Mouse (Mus musculus): ENCODE data around the gene Gm45521. TPM values are rescaled to one million over a fixed set of nuclear protein-coding genes. Genes with fewer than 3 reads are reported as not detected.

The Gm45521 gene
- total and polyA plus RNA-seq, 2 experiments from 2014 or later: not detected

DNA sequence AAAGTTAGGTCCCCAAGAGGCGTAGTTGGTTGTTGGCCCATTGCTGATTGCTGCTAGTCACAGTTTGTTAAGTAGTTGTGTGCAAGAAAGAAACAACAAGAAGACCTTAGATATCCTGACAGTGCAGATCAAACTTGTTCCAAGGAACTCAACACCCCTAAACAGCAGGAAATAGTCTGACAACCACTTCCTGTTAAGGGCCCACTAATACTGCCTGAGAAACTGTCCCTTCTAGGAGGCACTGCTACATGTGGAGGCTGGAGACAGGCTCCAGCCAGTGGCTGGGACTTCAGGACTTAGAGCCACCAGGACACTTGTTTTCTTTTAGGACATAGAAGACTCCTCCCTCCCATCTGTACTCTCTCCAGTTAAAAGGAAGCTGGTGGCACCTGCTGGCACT is 20.4 kb downstream of the Gm45521 start:
- Histone ChIP-seq H3K4me3 (ENCODE audit: low read depth, low read length) (no peak overlapping the region), H3K9me3 (replicated peaks; ENCODE audit: control insufficient read depth, low read length) (no peaks in the 10 kb centered on the region), H3K4me1 (ENCODE audit: control insufficient read depth, insufficient read depth) (no peaks in the 10 kb centered on the region), H3K4me2 (ENCODE audit: low read depth, low read length) (no peak overlapping the region), H3K27ac (ENCODE audit: low read depth) (no peak overlapping the region), H3K9ac (replicated peaks; ENCODE audit: low read depth, low read length) (no peak overlapping the region), H3K27me3 (ENCODE audit: control insufficient read depth, insufficient read depth, low read length) (no peaks in the 10 kb centered on the region), H3K36me3 (replicated peaks; ENCODE audit: control insufficient read depth, insufficient read depth, low read length) (no peaks in the 10 kb centered on the region)
- ATAC-seq (ENCODE audit: insufficient read depth, low read depth): no peak
- no peak for DNase-seq (ENCODE audit: low spot score)
- 89% methylated on average over 1 of the region's 1 CpGs for WGBS
- TF ChIP-seq CTCF (IDR thresholded peaks at IDR 0.05; ENCODE audit: low read depth) (no peak), EP300 (IDR thresholded peaks at IDR 0.05; ENCODE audit: low read depth) (no peak)

DNA sequence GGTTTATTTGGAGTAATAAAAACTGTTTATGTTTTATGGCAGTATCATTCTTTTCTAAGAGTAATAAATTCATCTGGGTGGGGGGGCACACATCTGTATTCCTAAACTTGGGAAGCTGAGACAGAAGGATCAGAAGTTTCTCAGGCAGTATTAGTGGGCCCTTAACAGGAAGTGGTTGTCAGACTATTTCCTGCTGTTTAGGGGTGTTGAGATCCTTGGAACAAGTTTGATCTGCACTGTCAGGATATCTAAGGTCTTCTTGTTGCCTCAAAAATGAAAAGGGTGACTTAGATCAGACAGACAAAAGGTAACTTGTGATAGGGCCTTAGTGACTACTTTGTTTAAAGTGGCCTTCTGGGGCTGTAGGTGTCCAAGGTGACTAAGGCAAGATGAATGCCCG is 21.1 kb downstream of the Gm45521 start:
- 58% methylated on average over 1 of the region's 1 CpGs for WGBS
- H3K4me1 ChIP-seq (ENCODE audit: control insufficient read depth, insufficient read depth): no peaks in the 10 kb centered on the region
- no peaks in the 10 kb centered on the region for H3K9me3 ChIP-seq (replicated peaks; ENCODE audit: control insufficient read depth, low read length)
- H3K27me3 ChIP-seq (ENCODE audit: control insufficient read depth, insufficient read depth, low read length): no peaks in the 10 kb centered on the region
- no peak overlapping the region for H3K4me3 ChIP-seq (ENCODE audit: low read depth, low read length)
- no peak overlapping the region for H3K27ac ChIP-seq (ENCODE audit: low read depth)
- no peak for TF ChIP-seq CTCF (IDR thresholded peaks at IDR 0.05; ENCODE audit: low read depth)
- no peak for TF ChIP-seq EP300 (IDR thresholded peaks at IDR 0.05; ENCODE audit: low read depth)
- H3K36me3 ChIP-seq (replicated peaks; ENCODE audit: control insufficient read depth, insufficient read depth, low read length): no peaks in the 10 kb centered on the region
- DNase-seq (ENCODE audit: low spot score): no peak
- H3K9ac ChIP-seq (replicated peaks; ENCODE audit: low read depth, low read length): no peak overlapping the region
- H3K4me2 ChIP-seq (ENCODE audit: low read depth, low read length): no peak overlapping the region
- no peak for ATAC-seq (ENCODE audit: insufficient read depth, low read depth)

DNA sequence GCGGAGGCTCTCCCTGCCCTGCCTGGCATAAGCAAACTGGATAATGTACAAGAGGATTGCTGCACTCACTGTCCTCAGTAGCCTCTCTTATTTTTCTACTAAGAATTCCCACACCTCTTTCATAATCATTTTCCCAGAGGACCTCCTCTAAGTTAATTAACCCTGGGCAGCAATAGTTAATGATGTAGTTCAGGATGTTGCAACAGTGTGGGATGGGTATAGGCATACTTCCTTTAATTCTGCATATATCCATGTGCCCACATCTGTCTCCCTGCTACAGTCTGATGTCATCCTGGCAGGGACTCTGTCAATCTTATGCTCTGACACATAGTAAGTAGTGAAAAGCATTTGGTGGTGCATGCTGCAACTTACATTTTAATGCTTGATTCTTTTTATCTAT is 24.1 kb downstream of the Gm45521 start:
- no peak overlapping the region for H3K27ac ChIP-seq (ENCODE audit: low read depth)
- H3K9me3 ChIP-seq (replicated peaks; ENCODE audit: control insufficient read depth, low read length): no peaks in the 10 kb centered on the region
- H3K4me2 ChIP-seq (ENCODE audit: low read depth, low read length): no peak overlapping the region
- ATAC-seq (ENCODE audit: insufficient read depth, low read depth): no peak
- H3K4me3 ChIP-seq (ENCODE audit: low read depth, low read length): no peak overlapping the region
- no peak for DNase-seq (ENCODE audit: low spot score)
- no peaks in the 10 kb centered on the region for H3K36me3 ChIP-seq (replicated peaks; ENCODE audit: control insufficient read depth, insufficient read depth, low read length)
- H3K9ac ChIP-seq (replicated peaks; ENCODE audit: low read depth, low read length): no peak overlapping the region
- 96% methylated on average over 1 of the region's 1 CpGs for whole genome bisulfite sequencing
- H3K4me1 ChIP-seq (ENCODE audit: control insufficient read depth, insufficient read depth): no peaks in the 10 kb centered on the region
- H3K27me3 ChIP-seq (ENCODE audit: control insufficient read depth, insufficient read depth, low read length): no peaks in the 10 kb centered on the region
- TF ChIP-seq CTCF (IDR thresholded peaks at IDR 0.05; ENCODE audit: low read depth) (no peak), EP300 (IDR thresholded peaks at IDR 0.05; ENCODE audit: low read depth) (no peak)

DNA sequence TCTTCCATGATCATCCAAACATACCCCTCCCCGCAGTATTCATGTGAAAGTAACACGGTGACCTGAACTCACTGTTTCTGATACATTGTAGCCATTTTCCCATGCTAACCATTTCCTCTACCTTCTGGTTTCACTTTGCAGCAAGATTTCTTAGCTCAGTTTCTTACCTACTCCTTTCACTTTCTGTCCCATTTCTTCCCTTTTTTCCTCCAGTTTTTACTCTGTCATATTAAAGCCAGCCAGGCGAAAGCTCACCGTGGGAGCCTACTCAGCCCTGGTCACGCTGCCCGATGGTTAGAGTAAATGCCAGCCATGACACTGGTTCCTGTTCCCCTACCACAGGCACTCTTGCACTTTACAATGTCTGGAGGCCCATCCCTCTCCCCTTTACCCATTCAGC is 29.8 kb downstream of the Gm45521 start:
- Histone ChIP-seq H3K27me3 (ENCODE audit: control insufficient read depth, insufficient read depth, low read length) (no peaks in the 10 kb centered on the region), H3K4me3 (ENCODE audit: low read depth, low read length) (no peak overlapping the region), H3K36me3 (replicated peaks; ENCODE audit: control insufficient read depth, insufficient read depth, low read length) (no peaks in the 10 kb centered on the region), H3K4me2 (ENCODE audit: low read depth, low read length) (no peak overlapping the region), H3K9me3 (replicated peaks; ENCODE audit: control insufficient read depth, low read length) (no peaks in the 10 kb centered on the region), H3K9ac (replicated peaks; ENCODE audit: low read depth, low read length) (no peak overlapping the region), H3K4me1 (ENCODE audit: control insufficient read depth, insufficient read depth) (no peaks in the 10 kb centered on the region), H3K27ac (ENCODE audit: low read depth) (no peak overlapping the region)
- no peak for TF ChIP-seq CTCF (IDR thresholded peaks at IDR 0.05; ENCODE audit: low read depth)
- TF ChIP-seq EP300 (IDR thresholded peaks at IDR 0.05; ENCODE audit: low read depth): no peak
- ATAC-seq (ENCODE audit: insufficient read depth, low read depth) (no peak), DNase-seq (ENCODE audit: low spot score) (no peak)
- WGBS: 91% methylated on average over 6 of the region's 6 CpGs

DNA sequence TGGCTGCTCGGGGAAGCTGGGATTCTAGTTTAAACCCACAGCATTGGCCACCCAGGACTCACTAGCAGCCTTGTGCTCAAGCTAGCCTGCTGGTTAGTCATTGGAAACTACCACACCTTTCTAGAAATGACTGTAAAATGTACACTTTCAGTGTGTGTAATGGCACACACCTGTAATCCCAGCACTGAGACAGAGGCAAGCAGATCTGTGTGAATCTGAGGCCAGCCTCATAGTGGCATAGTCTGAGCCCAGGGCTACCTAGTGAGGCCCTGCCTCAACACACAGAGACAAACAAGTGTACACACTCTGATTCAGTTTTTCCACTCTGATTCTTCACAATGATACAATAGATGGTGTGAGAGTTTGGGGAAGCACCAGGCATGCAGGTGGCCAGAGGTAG is 32.3 kb downstream of the Gm45521 start:
- WGBS: 58% methylated on average over 1 of the region's 1 CpGs
- H3K9me3 ChIP-seq (replicated peaks; ENCODE audit: control insufficient read depth, low read length): no peaks in the 10 kb centered on the region
- H3K27ac ChIP-seq (ENCODE audit: low read depth): no peak overlapping the region
- H3K36me3 ChIP-seq (replicated peaks; ENCODE audit: control insufficient read depth, insufficient read depth, low read length): no peaks in the 10 kb centered on the region
- no peaks in the 10 kb centered on the region for H3K27me3 ChIP-seq (ENCODE audit: control insufficient read depth, insufficient read depth, low read length)
- H3K4me3 ChIP-seq (ENCODE audit: low read depth, low read length): no peak overlapping the region
- no peaks in the 10 kb centered on the region for H3K4me1 ChIP-seq (ENCODE audit: control insufficient read depth, insufficient read depth)
- H3K9ac ChIP-seq (replicated peaks; ENCODE audit: low read depth, low read length): no peak overlapping the region
- DNase-seq (ENCODE audit: low spot score) (no peak), ATAC-seq (ENCODE audit: insufficient read depth, low read depth) (no peak)
- TF ChIP-seq CTCF (IDR thresholded peaks at IDR 0.05; ENCODE audit: low read depth) (no peak), EP300 (IDR thresholded peaks at IDR 0.05; ENCODE audit: low read depth) (no peak)
- no peak overlapping the region for H3K4me2 ChIP-seq (ENCODE audit: low read depth, low read length)

DNA sequence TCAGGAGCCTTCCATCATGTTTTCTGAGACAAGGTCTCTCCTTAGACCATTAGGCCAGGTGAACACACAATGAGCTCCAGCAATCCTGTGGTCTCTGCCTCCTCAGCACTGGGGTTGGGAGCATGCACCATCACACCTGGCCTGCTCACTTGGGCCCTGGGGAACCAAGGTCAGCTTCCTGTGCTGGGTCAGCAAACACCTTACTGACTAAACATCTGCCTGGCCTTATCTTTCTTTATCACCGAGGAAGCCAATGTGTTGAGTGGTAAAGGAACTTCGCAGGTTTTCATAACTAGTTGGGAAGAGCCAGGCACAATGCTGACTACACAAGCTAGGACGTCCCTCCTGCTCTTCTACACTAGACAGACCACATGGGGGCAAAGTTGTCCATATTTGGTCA is 32.9 kb downstream of the Gm45521 start:
- Histone ChIP-seq H3K27me3 (ENCODE audit: control insufficient read depth, insufficient read depth, low read length) (no peaks in the 10 kb centered on the region), H3K4me3 (ENCODE audit: low read depth, low read length) (no peak overlapping the region), H3K9me3 (replicated peaks; ENCODE audit: control insufficient read depth, low read length) (no peaks in the 10 kb centered on the region), H3K9ac (replicated peaks; ENCODE audit: low read depth, low read length) (no peak overlapping the region), H3K36me3 (replicated peaks; ENCODE audit: control insufficient read depth, insufficient read depth, low read length) (no peaks in the 10 kb centered on the region), H3K4me1 (ENCODE audit: control insufficient read depth, insufficient read depth) (no peaks in the 10 kb centered on the region), H3K4me2 (ENCODE audit: low read depth, low read length) (no peak overlapping the region), H3K27ac (ENCODE audit: low read depth) (no peak overlapping the region)
- WGBS: 44% methylated on average over 3 of the region's 3 CpGs
- TF ChIP-seq EP300 (IDR thresholded peaks at IDR 0.05; ENCODE audit: low read depth) (no peak), CTCF (IDR thresholded peaks at IDR 0.05; ENCODE audit: low read depth) (no peak)
- no peak for DNase-seq (ENCODE audit: low spot score)
- ATAC-seq (ENCODE audit: insufficient read depth, low read depth): no peak
